Mouse (Mus musculus) erythroblast, embryonic 14.5 days (primary cell): ENCODE results near the gene Syt3.

Source experiments
- GATA1 ChIP-seq: IDR thresholded peaks from 2 replicates; pipeline ENCODE4 v1.6.1; 2012; ENCODE audit warnings: low read length, inconsistent platforms, mixed read lengths
- TAL1 ChIP-seq: IDR thresholded peaks from 3 replicates; pipeline ENCODE4 v1.6.1; 2012; ENCODE audit warnings: low read length, inconsistent platforms, mixed read lengths

GRCm38 (mm10) chr7:44427666-44428065, 43.8 kb downstream of the Syt3 start:
- TF ChIP-seq GATA1 (no peak), TAL1 (no peak)
